Mouse (Mus musculus) olfactory bulb, adult 2 months (tissue): ENCODE results near the gene Gm28048. TPM values are rescaled to one million over a fixed set of nuclear protein-coding genes. Genes with fewer than 3 reads are reported as not detected.
A peak's percentile ranks its signal among the peaks of the same experiment; 100 is the strongest.

Source experiments
- H3K27ac ChIP-seq: fragments of 200-500 bp; 2 replicates; pipeline ENCODE4 v1.5.1; 2012; ENCODE audit warnings: low read depth, low read length; ENCODE audit not compliant: insufficient read depth
- H3K4me1 ChIP-seq: fragments of 200-500 bp; 2 replicates; pipeline ENCODE4 v1.6.1; 2012; ENCODE audit warnings: low read length; ENCODE audit not compliant: control insufficient read depth, insufficient read depth
- H3K4me3 ChIP-seq: fragments of 200-500 bp; 2 replicates; pipeline ENCODE4 v1.5.1; 2012; ENCODE audit warnings: mild to moderate bottlenecking, low read depth, low read length, moderate library complexity; ENCODE audit not compliant: insufficient read depth
- CTCF ChIP-seq: fragments of 200-500 bp; IDR thresholded peaks from 2 replicates; pipeline ENCODE4 v1.5.1; 2012; ENCODE audit warnings: low read depth, mild to moderate bottlenecking, low read length, moderate library complexity; ENCODE audit not compliant: insufficient read depth
- POLR2A ChIP-seq: fragments of 200-500 bp; IDR thresholded peaks from 2 replicates; pipeline ENCODE4 v1.6.1; 2012; ENCODE audit warnings: mild to moderate bottlenecking, low read depth, low read length, moderate library complexity; ENCODE audit not compliant: insufficient read depth
- WGBS: fragments of 180-500 bp; shearing (Covaris S2); methylation state at CpG from one replicate; pipeline ENCODE4 v1.1.7; 2018; 5-methylcytosine and 5-hydroxymethylcytosine counted together
- polyA plus RNA-seq: library from polyadenylated mRNA; stranded (reverse); fragments of >200 nt; gene quantifications from 2 replicates; pipeline ENCODE4 v1.2.4, GENCODE M21; 2012; ENCODE audit warnings: low replicate concordance; ENCODE audit not compliant: missing spikeins, insufficient read depth, insufficient read length

Gene Gm28048
- polyA plus RNA-seq, 1 experiment = not detected

- 82% methylated on average over 4 of the region's 4 CpGs for WGBS
- TF ChIP-seq CTCF (no peak), POLR2A (no peak)
- H3K27ac ChIP-seq = no peak overlapping the region
Observed at GRCm38 (mm10) chr11:22832600-22832999, 149.3 kb downstream of the Gm28048 start.

GRCm38 (mm10) chr11:22831916-22832315 is 150.0 kb downstream of the Gm28048 start:
- TF ChIP-seq POLR2A = no peak
- TF ChIP-seq CTCF = no peak
- no peak overlapping the region for H3K27ac ChIP-seq
- 94% methylated on average over 11 of the region's 11 CpGs for whole genome bisulfite sequencing

More at GRCm38 (mm10) chr11:22832600-22832999, 149.3 kb downstream of the Gm28048 start:
- Histone ChIP-seq H3K4me1 (peaks cover 11% of the 10 kb centered on the region), H3K4me3 (no peak overlapping the region)

GRCm38 (mm10) chr11:22830684-22831083 is 151.2 kb downstream of the Gm28048 start:
- TF ChIP-seq POLR2A = no peak
- no peak for TF ChIP-seq CTCF
- Histone ChIP-seq H3K27ac (peak overlapping the region; percentile 29; the same call in 1 of the 2 replicates), H3K4me1 (peaks cover 11% of the 10 kb centered on the region), H3K4me3 (no peak overlapping the region)
- 61% methylated on average over 6 of the region's 6 CpGs for WGBS

More at GRCm38 (mm10) chr11:22831916-22832315, 150.0 kb downstream of the Gm28048 start:
- H3K4me1 ChIP-seq = peaks cover 11% of the 10 kb centered on the region
- no peak overlapping the region for H3K4me3 ChIP-seq

GRCm38 (mm10) chr11:22830179-22830611 is 151.7 kb downstream of the Gm28048 start:
- peaks cover 11% of the 10 kb centered on the region for H3K4me1 ChIP-seq
- no peak overlapping the region for H3K27ac ChIP-seq
- 47% methylated on average over 5 of the region's 5 CpGs for WGBS
- no peak overlapping the region for H3K4me3 ChIP-seq
- TF ChIP-seq CTCF = no peak
- no peak for TF ChIP-seq POLR2A

GRCm38 (mm10) chr11:22828988-22829632 is 152.8 kb downstream of the Gm28048 start:
- TF ChIP-seq CTCF (no peak), POLR2A (no peak)
- Histone ChIP-seq H3K4me3 (no peak overlapping the region), H3K27ac (no peak overlapping the region), H3K4me1 (peaks cover 11% of the 10 kb centered on the region)
- WGBS = 96% methylated on average over 15 of the region's 15 CpGs

- no peak overlapping the region for H3K4me3 ChIP-seq
- WGBS = 81% methylated on average over 4 of the region's 4 CpGs
- no peak overlapping the region for H3K27ac ChIP-seq
- peaks cover 11% of the 10 kb centered on the region for H3K4me1 ChIP-seq
- TF ChIP-seq POLR2A (no peak), CTCF (no peak)
Observed at GRCm38 (mm10) chr11:22827514-22828080, 154.3 kb downstream of the Gm28048 start.

GRCm38 (mm10) chr11:22826665-22827064 is 155.2 kb downstream of the Gm28048 start:
- H3K4me1 ChIP-seq = peaks cover 11% of the 10 kb centered on the region
- 88% methylated on average over 6 of the region's 6 CpGs for WGBS
- no peak overlapping the region for H3K4me3 ChIP-seq
- H3K27ac ChIP-seq = no peak overlapping the region
- no peak for TF ChIP-seq CTCF
- TF ChIP-seq POLR2A = no peak

GRCm38 (mm10) chr11:22826051-22826450 is 155.8 kb downstream of the Gm28048 start:
- Histone ChIP-seq H3K4me1 (peaks cover 10% of the 10 kb centered on the region), H3K4me3 (no peak overlapping the region), H3K27ac (no peak overlapping the region)
- TF ChIP-seq POLR2A (no peak), CTCF (no peak)
- WGBS = 95% methylated on average over 14 of the region's 14 CpGs

GRCm38 (mm10) chr11:22825548-22825947 is 156.3 kb downstream of the Gm28048 start:
- Histone ChIP-seq H3K4me3 (no peak overlapping the region), H3K4me1 (peaks cover 5% of the 10 kb centered on the region), H3K27ac (no peak overlapping the region)
- TF ChIP-seq CTCF = no peak
- 100% methylated on average over 1 of the region's 1 CpGs for WGBS
